Mouse (Mus musculus) CH12.LX (cell line): ENCODE results near the gene Gm10428. TPM values are rescaled to one million over a fixed set of nuclear protein-coding genes. Genes with fewer than 3 reads are reported as not detected.
A peak's percentile ranks its signal among the peaks of the same experiment; 100 is the strongest.

Experiments used
- DNase-seq: peaks from one replicate; pipeline ENCODE4 v3.0.0-alpha.2; 2013; ENCODE audit errors: extremely low read depth
- H3K27ac ChIP-seq: 2 replicates; pipeline ENCODE4 v1.5.1; 2012; ENCODE audit warnings: low read depth, mild to moderate bottlenecking, control low read depth, moderate library complexity; ENCODE audit not compliant: insufficient read depth
- H3K27me3 ChIP-seq: replicated peaks from 2 replicates; pipeline ENCODE3; 2012; ENCODE audit warnings: inconsistent platforms
- H3K36me3 ChIP-seq, 2 experiments: replicated peaks in 1 of 2; 2 replicates each; pipeline versions ENCODE3 to v1.6.1; 2012; ENCODE audit warnings: inconsistent platforms in 1 of 2, low read length in 1 of 2, mild to moderate bottlenecking in 1 of 2, mixed read lengths in 1 of 2, moderate library complexity in 1 of 2; ENCODE audit not compliant: control insufficient read depth in 1 of 2, insufficient read depth in 1 of 2
- H3K4me1 ChIP-seq, 2 experiments: 2 replicates each; pipeline ENCODE4 v1.6.1; 2012; ENCODE audit warnings: inconsistent platforms in 1 of 2, moderate library complexity in 1 of 2; ENCODE audit not compliant: insufficient read depth in 2 of 2, control insufficient read depth in 1 of 2
- H3K4me2 ChIP-seq: 2 replicates; pipeline ENCODE4 v1.6.1; 2012; ENCODE audit warnings: low read depth, mild to moderate bottlenecking, control low read depth; ENCODE audit not compliant: poor library complexity, insufficient read depth, severe bottlenecking
- H3K4me3 ChIP-seq, 3 experiments: fragments of 150-350 bp in 1 of 3; sonication (generic) in 1 of 3; replicated peaks in 1 of 3; 2 replicates each; pipeline versions ENCODE3 to v1.5.1; 2011 to 2012; ENCODE audit warnings: low read depth in 2 of 3, low read length in 2 of 3, mild to moderate bottlenecking in 2 of 3, moderate library complexity in 2 of 3, control low read depth in 1 of 3, improper control_type of control experiment in 1 of 3, inconsistent platforms in 1 of 3, mixed read lengths in 1 of 3; ENCODE audit not compliant: poor library complexity in 1 of 3
- H3K79me2 ChIP-seq: replicated peaks from 2 replicates; pipeline ENCODE4 v1.6.1; 2012; ENCODE audit warnings: mild to moderate bottlenecking, moderate library complexity; ENCODE audit not compliant: control insufficient read depth, poor library complexity, insufficient read depth, severe bottlenecking; ENCODE audit errors: extremely low read depth
- H3K9ac ChIP-seq: 2 replicates; pipeline ENCODE4 v1.6.1; 2012; ENCODE audit warnings: low read depth, mild to moderate bottlenecking, control low read depth, moderate library complexity; ENCODE audit not compliant: insufficient read depth
- H3K9me3 ChIP-seq: replicated peaks from 2 replicates; pipeline ENCODE3; 2012; ENCODE audit warnings: low read length, inconsistent platforms, mixed read lengths
- BHLHE40 ChIP-seq: IDR thresholded peaks from 2 replicates; pipeline ENCODE4 v1.6.1; 2011; ENCODE audit warnings: mild to moderate bottlenecking, low read depth, low read length, improper control_type of control experiment
- CHD1 ChIP-seq: IDR thresholded peaks from 2 replicates; pipeline ENCODE4 v1.6.1; 2012; ENCODE audit warnings: low read depth, low read length, improper control_type of control experiment, inconsistent platforms
- CHD2 ChIP-seq: IDR thresholded peaks from 2 replicates; pipeline ENCODE4 v1.6.1; 2011; ENCODE audit warnings: low read length, improper control_type of control experiment
- CTCF ChIP-seq, 2 experiments: IDR thresholded peaks in 1 of 2; conservative IDR thresholded peaks in 1 of 2; 2 replicates each; pipeline ENCODE4 v1.5.1; 2011 to 2012; ENCODE audit warnings: low read depth in 2 of 2, low read length in 2 of 2, improper control_type of control experiment in 1 of 2, inconsistent platforms in 1 of 2, mild to moderate bottlenecking in 1 of 2, moderate library complexity in 1 of 2
- ELF1 ChIP-seq: IDR thresholded peaks from 2 replicates; pipeline ENCODE4 v1.6.1; 2014; ENCODE audit warnings: low read depth, mild to moderate bottlenecking, inconsistent platforms, low read length, improper control_type of control experiment
- EP300 ChIP-seq: IDR thresholded peaks from 2 replicates; pipeline ENCODE4 v1.6.1; 2011; ENCODE audit warnings: low read length, improper control_type of control experiment
- ETS1 ChIP-seq: conservative IDR thresholded peaks from 2 replicates; pipeline ENCODE4 v1.6.1; 2012; ENCODE audit warnings: low read depth, mild to moderate bottlenecking, inconsistent platforms, low read length, improper control_type of control experiment, moderate library complexity
- GABPA ChIP-seq: IDR thresholded peaks from 2 replicates; pipeline ENCODE4 v1.6.1; 2012; ENCODE audit warnings: low read depth, low read length, improper control_type of control experiment, inconsistent platforms; ENCODE audit not compliant: insufficient replicate concordance
- JUN ChIP-seq: IDR thresholded peaks from 2 replicates; pipeline ENCODE4 v1.6.1; 2011; ENCODE audit warnings: low read depth, mild to moderate bottlenecking, low read length, improper control_type of control experiment, moderate library complexity; ENCODE audit not compliant: insufficient read depth
- MAFK ChIP-seq: IDR thresholded peaks from 2 replicates; pipeline ENCODE4 v1.6.1; 2011; ENCODE audit warnings: low read length, improper control_type of control experiment; ENCODE audit not compliant: insufficient replicate concordance
- MAX ChIP-seq: IDR thresholded peaks from 2 replicates; pipeline ENCODE4 v1.6.1; 2011; ENCODE audit warnings: low read length, improper control_type of control experiment
- MAZ ChIP-seq: IDR thresholded peaks from 2 replicates; pipeline ENCODE4 v1.6.1; 2012; ENCODE audit warnings: low read depth, mild to moderate bottlenecking, inconsistent platforms, low read length, improper control_type of control experiment, moderate library complexity
- MYC ChIP-seq: IDR thresholded peaks from 2 replicates; pipeline ENCODE4 v1.6.1; 2011; ENCODE audit warnings: low read depth, mild to moderate bottlenecking, improper control_type of control experiment, low read length
- NELFE ChIP-seq: IDR thresholded peaks from 2 replicates; pipeline ENCODE4 v1.6.1; 2011; ENCODE audit warnings: low read depth, low read length, improper control_type of control experiment
- RAD21 ChIP-seq: IDR thresholded peaks from 2 replicates; pipeline ENCODE4 v1.6.1; 2011; ENCODE audit warnings: low read depth, mild to moderate bottlenecking, low read length, improper control_type of control experiment, moderate library complexity
- SIN3A ChIP-seq: IDR thresholded peaks from 2 replicates; pipeline ENCODE4 v1.6.1; 2012; ENCODE audit warnings: low read length, improper control_type of control experiment, inconsistent platforms
- SMC3 ChIP-seq: IDR thresholded peaks from 2 replicates; pipeline ENCODE4 v1.6.1; 2011; ENCODE audit warnings: low read depth, low read length, improper control_type of control experiment
- TBP ChIP-seq: conservative IDR thresholded peaks from 2 replicates; pipeline ENCODE4 v1.6.1; 2011; ENCODE audit warnings: low read depth, low read length, improper control_type of control experiment
- USF1 ChIP-seq: IDR thresholded peaks from 2 replicates; pipeline ENCODE4 v1.6.1; 2014; ENCODE audit warnings: low read depth, mild to moderate bottlenecking, inconsistent platforms, low read length, improper control_type of control experiment
- ZC3H11A ChIP-seq: IDR thresholded peaks from 2 replicates; pipeline ENCODE4 v1.6.1; 2012; ENCODE audit warnings: low read depth, mild to moderate bottlenecking, inconsistent platforms, low read length, improper control_type of control experiment
- ZKSCAN1 ChIP-seq: IDR thresholded peaks from 2 replicates; pipeline ENCODE4 v1.6.1; 2012; ENCODE audit warnings: low read depth, inconsistent platforms, low read length, improper control_type of control experiment, borderline replicate concordance
- ZNF384 ChIP-seq: IDR thresholded peaks from 2 replicates; pipeline ENCODE4 v1.6.1; 2012; ENCODE audit warnings: low read depth, low read length, improper control_type of control experiment, inconsistent platforms
- dilution Hi-C: fragments of 300-500 bp; cut with MboI; formaldehyde crosslinking; loops from 2 replicates; pipeline ENCODE4 v1.14.3; 2020; ENCODE audit warnings: low sequenced_read_pairs; ENCODE audit not compliant: extremely low pct_unique_long_range_greater_than_20kb, extremely low pct_ligation_motif_present
- in situ Hi-C: fragments of 300-500 bp; cut with MboI; formaldehyde crosslinking; loops from 3 replicates; pipeline ENCODE4 v1.14.3; 2019; ENCODE audit warnings: low sequenced_read_pairs, low pct_ligation_motif_present, low pct_unique_long_range_greater_than_20kb, mixed read lengths
- polyA plus RNA-seq: library from polyadenylated mRNA; unstranded; fragments of >175 nt; gene quantifications from 2 replicates; pipeline ENCODE4 v1.2.1, GENCODE M21; 2012; ENCODE audit warnings: low read depth; ENCODE audit not compliant: insufficient read length
- total RNA-seq, 2 experiments: library from RNA; depleted of rRNA; stranded (reverse); fragments of 300-350 nt in 1 of 2; fragments of >200 nt in 1 of 2; gene quantifications; 2 replicates each; pipeline ENCODE4 v1.2.3; 2012 to 2014

Gm10428 gene
- total and polyA plus RNA-seq, 3 experiments, result not detected

- Histone ChIP-seq H3K4me3 (peak overlapping the region in 1 of 3 experiments; percentile 11), H3K9me3 (no peaks in the 10 kb centered on the region), H3K36me3 (no peaks in the 10 kb centered on the region), H3K27me3 (peaks cover 24% of the 10 kb centered on the region), H3K79me2 (no peaks in the 10 kb centered on the region), H3K27ac (no peak overlapping the region), H3K4me2 (peak overlapping the region; percentile 44), H3K4me1 (peaks cover 0 to 14% of the 10 kb centered on the region in 2 experiments; a peak in 3 of 4 replicates), H3K9ac (0 out of 2 replicates have a peak overlapping the region, but pooled peaks have one; percentile 6)
- TF ChIP-seq BHLHE40, result no peak
- no peak for TF ChIP-seq NELFE
- no peak for TF ChIP-seq USF1
- no peak for TF ChIP-seq SMC3
- 0 out of 2 replicates have a peak, but pooled peaks have one; percentile 2 for TF ChIP-seq TBP
- TF ChIP-seq JUN, result no peak
- TF ChIP-seq GABPA, result no peak
- no peak for TF ChIP-seq ZKSCAN1
- in situ Hi-C loops, result loop anchor here (5.0 kb wide), 3 partner anchors 45 to 375 kb away; partner anchors contain the start of gene Fbxw10
- dilution Hi-C loops, result no loop called here
- no peak for DNase-seq
These were observed 4.2 kb downstream of the Gm10428 start for GRCm38 (mm10) chr11:62757143-62757507.

- in situ Hi-C loops, result loop anchor here (5.0 kb wide), 3 partner anchors 44 to 374 kb away; partner anchors contain the start of gene Fbxw10
- Histone ChIP-seq H3K27me3 (peaks cover 24% of the 10 kb centered on the region), H3K4me3 (no peak overlapping the region), H3K4me2 (no peak overlapping the region), H3K27ac (no peak overlapping the region), H3K9ac (no peak overlapping the region), H3K4me1 (peaks cover 0 to 14% of the 10 kb centered on the region in 2 experiments; a peak in 3 of 4 replicates), H3K36me3 (no peaks in the 10 kb centered on the region), H3K9me3 (no peaks in the 10 kb centered on the region)
- no peak for DNase-seq
- dilution Hi-C loops, result no loop called here
- no peak for TF ChIP-seq CHD1
- no peak for TF ChIP-seq MAFK
- no peak for TF ChIP-seq SIN3A
- no peak for TF ChIP-seq TBP
- no peak for TF ChIP-seq ZC3H11A
- no peak for TF ChIP-seq CTCF (conservative IDR thresholded peaks at IDR 0.05 in 1 of 2, IDR thresholded peaks at IDR 0.05 in 1 of 2; ENCODE audit: low read depth in 2 of 2, low read length in 2 of 2)
- TF ChIP-seq, all 38 proteins: peak for 0
- H3K79me2 ChIP-seq, result no peaks in the 10 kb centered on the region
These were observed 5.0 kb downstream of the Gm10428 start for GRCm38 (mm10) chr11:62757906-62758305.

- no peaks in the 10 kb centered on the region for H3K79me2 ChIP-seq
- H3K9me3 ChIP-seq, result no peaks in the 10 kb centered on the region
- H3K27me3 ChIP-seq, result peaks cover 21% of the 10 kb centered on the region
- H3K27ac ChIP-seq, result no peak overlapping the region
- H3K36me3 ChIP-seq, result no peaks in the 10 kb centered on the region
- H3K9ac ChIP-seq, result no peak overlapping the region
- dilution Hi-C loops (no loop called here), in situ Hi-C loops (loop anchor here (5.0 kb wide), 3 partner anchors 44 to 374 kb away; partner anchors contain the start of gene Fbxw10)
- H3K4me3 ChIP-seq, result no peak overlapping the region
- DNase-seq, result no peak
- no peak overlapping the region for H3K4me2 ChIP-seq
- no peak for TF ChIP-seq ZNF384
- no peak for TF ChIP-seq MAX
- TF ChIP-seq MYC, result no peak
- no peak for TF ChIP-seq BHLHE40
- TF ChIP-seq ETS1, result no peak
- TF ChIP-seq CHD2, result no peak
- TF ChIP-seq MAFK, result no peak
- no peak for TF ChIP-seq ELF1
- TF ChIP-seq NELFE, result no peak
- TF ChIP-seq ZKSCAN1, result no peak
- TF ChIP-seq EP300, result no peak
- TF ChIP-seq MAZ, result no peak
- no peak for TF ChIP-seq TBP
- no peak for TF ChIP-seq SIN3A
- TF ChIP-seq RAD21, result no peak
- TF ChIP-seq, all 38 proteins: peak for 0
- H3K4me1 ChIP-seq, result peaks cover 0 to 14% of the 10 kb centered on the region in 2 experiments; a peak in 3 of 4 replicates
These were observed 5.6 kb downstream of the Gm10428 start for GRCm38 (mm10) chr11:62758491-62758890.
